In genomic region chr8:83977646-83978045, GRCm38 (mm10) we compare ENCODE assay signal across 9 mouse cellular contexts. TPM values are rescaled to one million over a fixed set of nuclear protein-coding genes. Genes with fewer than 3 reads are reported as not detected.
DNase-seq lines count a peak whose midpoint lies in the region; ATAC-seq and TF ChIP-seq lines count a peak whose summit lies in the region.
"Had no signal": no experiment of that assay in that cellular context is flagged by ENCODE, and none has a peak within 500 bp of the region (broad histone marks: within the 10 kb centered on the region; RNA-seq: fewer than 3 reads in every experiment).

No protein-coding gene starts in this region.

- in situ Hi-C loops in ES-E14 (cut with MboI; ENCODE audit: low sequenced_read_pairs in 2 of 2, unreplicated experiment in 2 of 2), result no loop called here

- 0 out of 2 replicates have a peak overlapping the region, but pooled peaks have one; percentile 35 for H3K9ac ChIP-seq in ES-E14 (ENCODE audit: insufficient read depth, low read depth, low read length, poor library complexity, severe bottlenecking)
- H3K9ac ChIP-seq in heart, embryonic 16.5 days (ENCODE audit: low read length), result peak overlapping the region; percentile 63
- H3K9ac ChIP-seq in limb, embryonic 13.5 days, result peak overlapping the region; percentile 25; the same call in 1 of the 2 replicates

- H3K27ac ChIP-seq in gastrocnemius, adult 2 months, result peak overlapping the region; percentile 92
- H3K27ac ChIP-seq in ES-E14 (ENCODE audit: insufficient read depth, low read depth, low read length, poor library complexity, severe bottlenecking), result no peak overlapping the region
- peak overlapping the region; percentile 99 for H3K27ac ChIP-seq in heart, embryonic 16.5 days (ENCODE audit: low read length)
- H3K27ac ChIP-seq in limb, embryonic 13.5 days, result no peak overlapping the region

- H3K27me3 ChIP-seq in heart, embryonic 16.5 days (ENCODE audit: control insufficient read depth, insufficient read depth, low read length), result no peaks in the 10 kb centered on the region
- no peaks in the 10 kb centered on the region for H3K27me3 ChIP-seq in limb, embryonic 13.5 days

- H3K4me3 ChIP-seq in gastrocnemius, adult 2 months, result peak overlapping the region; percentile 52
- H3K4me3 ChIP-seq in ES-E14 (ENCODE audit: insufficient read depth in 1 of 2, low read depth in 1 of 2, low read length in 2 of 2, poor library complexity in 1 of 2, severe bottlenecking in 1 of 2), result no peak overlapping the region
- H3K4me3 ChIP-seq in heart, embryonic 16.5 days (ENCODE audit: low read length), result peak overlapping the region; percentile 0
- no peak overlapping the region for H3K4me3 ChIP-seq in limb, embryonic 13.5 days

- ATAC-seq in heart, embryonic 16.5 days (replicated peaks; ENCODE audit: extremely low read depth, insufficient read depth, low FRiP score), result no peak
- ATAC-seq in limb, embryonic 13.5 days (ENCODE audit: low FRiP score, low read depth), result no peak
- ATAC-seq: forebrain, embryonic 16.5 days had no signal

- 34% methylated on average over 6 of the region's 6 CpGs for WGBS in heart, embryonic 16.5 days
- WGBS in limb, embryonic 13.5 days, result 46% methylated on average over 6 of the region's 6 CpGs

- H3K4me2 ChIP-seq in heart, embryonic 16.5 days (ENCODE audit: low read depth, low read length), result peak overlapping the region; percentile 50
- H3K4me2 ChIP-seq in limb, embryonic 13.5 days (replicated peaks), result peak overlapping the region; percentile 19

- DNase-seq in gastrocnemius, adult 2 months, result peak; percentile 34
- no peak for DNase-seq in gastrocnemius, postnatal 25 days
- DNase-seq in ES-E14 (ENCODE audit: low read depth, low spot score), result no peak
- DNase-seq in yolk sac, embryonic 10.5 days (ENCODE audit: low spot score), result no peak
- DNase-seq in left cerebral cortex, adult 11 months (ENCODE audit: low spot score), result no peak
- DNase-seq in cerebellum, postnatal 10 days, result no peak

- TF ChIP-seq CTCF in gastrocnemius, adult 2 months (IDR thresholded peaks at IDR 0.05), result no peak

- H3K9me3 ChIP-seq in ES-E14 (ENCODE audit: control insufficient read depth, insufficient read depth, low read depth, low read length), result no peaks in the 10 kb centered on the region
- H3K9me3 ChIP-seq in heart, embryonic 16.5 days (replicated peaks; ENCODE audit: control insufficient read depth, low read length), result no peaks in the 10 kb centered on the region
- H3K9me3 ChIP-seq in limb, embryonic 13.5 days, result no peaks in the 10 kb centered on the region

- peaks cover 10% of the 10 kb centered on the region; the same call in 1 of the 2 replicates for H3K36me3 ChIP-seq in ES-E14 (ENCODE audit: control insufficient read depth, insufficient read depth, low read length, poor library complexity, severe bottlenecking)
- peaks cover 13% of the 10 kb centered on the region for H3K36me3 ChIP-seq in heart, embryonic 16.5 days (ENCODE audit: control insufficient read depth, insufficient read depth)
- peaks cover 42% of the 10 kb centered on the region for H3K36me3 ChIP-seq in limb, embryonic 13.5 days

- intact Hi-C loops in gastrocnemius, adult 2 months (cut with DNase I), result loop anchor here (5.0 kb wide), 1 partner anchor 35 kb away; the partner anchor contains the start of gene 2210011C24Rik

- peaks cover 2 to 6% of the 10 kb centered on the region in 2 experiments; a peak in 1 of 4 replicates for H3K4me1 ChIP-seq in ES-E14 (ENCODE audit: control insufficient read depth in 2 of 2, insufficient read depth in 2 of 2, low read length in 2 of 2, poor library complexity in 1 of 2)
- peaks cover 56% of the 10 kb centered on the region for H3K4me1 ChIP-seq in heart, embryonic 16.5 days (ENCODE audit: control insufficient read depth, insufficient read depth, low read length)
- H3K4me1 ChIP-seq in limb, embryonic 13.5 days, result peaks cover 37% of the 10 kb centered on the region

TF ChIP-seq in ES-E14, 5 proteins besides CTCF, POLR2A, EP300 and RAD21:
- TF ChIP-seq MAFK (IDR thresholded peaks at IDR 0.05; ENCODE audit: insufficient read depth, low read depth, low read length), result no peak
- no peak for TF ChIP-seq HCFC1 (IDR thresholded peaks at IDR 0.05; ENCODE audit: borderline replicate concordance, insufficient read depth, low read length)
- TF ChIP-seq CHD2 (IDR thresholded peaks at IDR 0.05; ENCODE audit: low read depth, low read length), result no peak
- TF ChIP-seq ZC3H11A (IDR thresholded peaks at IDR 0.05; ENCODE audit: borderline replicate concordance, low read depth, low read length), result no peak
- TF ChIP-seq ZNF384 (IDR thresholded peaks at IDR 0.05; ENCODE audit: low read depth, low read length), result no peak

RNA-seq across cellular contexts. Expression of gene Prkaca, which starts 4.9 kb away (rescaled TPM):
- 100 to 1,000 TPM; 137 to 165 TPM for total RNA-seq in gastrocnemius, adult 2 months (2021)
- total RNA-seq in gastrocnemius, postnatal 25 days (2021), result 100 to 1,000 TPM; 163 to 177 TPM
- 19.4 and 31.4 TPM in 2 replicates for total RNA-seq in ES-E14 (2012; rRNA removed)
- polyA plus RNA-seq in heart, embryonic 16.5 days (2015; fragmentation: Nextera tagmentation; extraction: Ambion mirVana), result 258 and 282 TPM in 2 replicates
- polyA plus RNA-seq in limb, embryonic 13.5 days (2015; fragmentation: Nextera tagmentation; extraction: Ambion mirVana), result 169 and 174 TPM in 2 replicates

RNA-seq across cellular contexts. Expression of gene Samd1, which starts 19.8 kb away (rescaled TPM):
- total RNA-seq in gastrocnemius, adult 2 months (2021), result 10 to 100 TPM; 15.1 to 19.8 TPM
- 10 to 100 TPM; 15.6 to 16.7 TPM for total RNA-seq in gastrocnemius, postnatal 25 days (2021)
- 125 and 191 TPM in 2 replicates for total RNA-seq in ES-E14 (2012; rRNA removed)
- 5.4 and 6.0 TPM in 2 replicates for polyA plus RNA-seq in heart, embryonic 16.5 days (2015; fragmentation: Nextera tagmentation; extraction: Ambion mirVana)
- 12.3 and 12.4 TPM in 2 replicates for polyA plus RNA-seq in limb, embryonic 13.5 days (2015; fragmentation: Nextera tagmentation; extraction: Ambion mirVana)

RNA-seq across cellular contexts. Expression of gene Asf1b, which starts 22.3 kb away (rescaled TPM):
- under 1 TPM; 0.23 to 0.42 TPM for total RNA-seq in gastrocnemius, adult 2 months (2021)
- total RNA-seq in gastrocnemius, postnatal 25 days (2021), result under 1 TPM; 0.54 to 0.96 TPM
- 30.3 and 43.3 TPM in 2 replicates for total RNA-seq in ES-E14 (2012; rRNA removed)
- polyA plus RNA-seq in heart, embryonic 16.5 days (2015; fragmentation: Nextera tagmentation; extraction: Ambion mirVana), result 65.2 and 69.1 TPM in 2 replicates
- polyA plus RNA-seq in limb, embryonic 13.5 days (2015; fragmentation: Nextera tagmentation; extraction: Ambion mirVana), result 51.4 and 52.9 TPM in 2 replicates

RNA-seq across cellular contexts. Expression of gene Gm10644, which starts 22.6 kb away (rescaled TPM):
- total RNA-seq in gastrocnemius, adult 2 months (2021), result under 1 TPM; 0.64 to 0.84 TPM
- under 1 TPM; 0.24 to 0.26 TPM for total RNA-seq in gastrocnemius, postnatal 25 days (2021)
- total RNA-seq in ES-E14 (2012; rRNA removed), result 1.8 and 3.1 TPM in 2 replicates
- 1.0 and 1.2 TPM in 2 replicates for polyA plus RNA-seq in heart, embryonic 16.5 days (2015; fragmentation: Nextera tagmentation; extraction: Ambion mirVana)
- polyA plus RNA-seq in limb, embryonic 13.5 days (2015; fragmentation: Nextera tagmentation; extraction: Ambion mirVana), result 0.40 and 0.43 TPM in 2 replicates

RNA-seq across cellular contexts. Expression of gene 1700067K01Rik, which starts 23.7 kb away (rescaled TPM):
- under 1 TPM in 1 of 2 experiments, not detected in 1; 0.48 TPM for total RNA-seq in gastrocnemius, adult 2 months (2021)
- under 1 TPM; 0.33 to 0.35 TPM for total RNA-seq in gastrocnemius, postnatal 25 days (2021)
- total RNA-seq in ES-E14 (2012; rRNA removed), result 1.2 and 1.8 TPM in 2 replicates
- 0.89 and 1.1 TPM in 2 replicates for polyA plus RNA-seq in heart, embryonic 16.5 days (2015; fragmentation: Nextera tagmentation; extraction: Ambion mirVana)
- polyA plus RNA-seq in limb, embryonic 13.5 days (2015; fragmentation: Nextera tagmentation; extraction: Ambion mirVana), result 1.3 and 1.4 TPM in 2 replicates

Comparison
In these comparisons a context has a peak if more than half of its experiments do, and no peak if none do; other contexts are left out.
1. H3K27ac ChIP-seq: peak in gastrocnemius, adult 2 months (single experiment) and heart, embryonic 16.5 days (single experiment); none in ES-E14 (single experiment) and limb, embryonic 13.5 days (single experiment).
2. H3K4me3 ChIP-seq: peak in gastrocnemius, adult 2 months (single experiment) and heart, embryonic 16.5 days (single experiment); none in ES-E14 (0 of 2) and limb, embryonic 13.5 days (single experiment).
3. RNA of gene Asf1b, which starts 22.3 kb away (total RNA-seq): 30.3 to 43.3 TPM in ES-E14; 0.54 to 0.96 TPM in gastrocnemius, postnatal 25 days and 0.23 to 0.42 TPM in gastrocnemius, adult 2 months; every median in the first group is over 10 times any median in the second.
4. Peak in every context shown above with its lines, with median percentiles within 50 percentile points of each other: H3K9ac ChIP-seq.